Mouse (Mus musculus): ENCODE measurements around the gene Arhgef7.

- TF ChIP-seq CTCF (IDR thresholded peaks at IDR 0.05; ENCODE audit: low read depth, low read length) (no peak), POLR2A (IDR thresholded peaks at IDR 0.05; ENCODE audit: insufficient read depth, low read length) (no peak), EP300 (IDR thresholded peaks at IDR 0.05; ENCODE audit: insufficient read depth, low read depth, low read length) (no peak)
These were observed 24.8 kb downstream of the Arhgef7 start for GRCm38 (mm10) chr8:11752338-11752737.
